Mouse (Mus musculus): ENCODE data around the gene Slc35a2.

DNA sequence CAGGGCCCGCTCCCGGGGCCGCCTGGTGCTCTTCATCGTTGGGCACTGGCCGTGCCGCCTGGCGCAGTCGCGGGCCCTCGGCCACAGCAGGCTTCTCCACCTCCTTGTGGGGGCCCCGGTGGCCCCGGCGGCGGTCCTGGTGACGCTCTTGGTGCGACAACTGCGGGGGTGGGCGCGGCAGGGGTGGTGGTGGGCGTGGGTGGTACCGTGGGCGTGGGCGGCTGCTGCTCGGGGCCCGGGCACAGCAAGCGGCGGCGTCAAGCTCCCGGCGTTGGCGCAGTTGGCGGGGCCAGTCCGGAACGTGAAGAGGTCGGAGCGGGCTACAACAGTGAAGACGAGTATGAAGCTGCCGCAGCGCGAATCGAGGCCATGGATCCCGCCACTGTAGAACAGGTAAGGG, 41.5 kb upstream of the Slc35a2 start:
- no peak for TF ChIP-seq CTCF (IDR thresholded peaks at IDR 0.05; ENCODE audit: low read depth)
- no peak for TF ChIP-seq EP300 (IDR thresholded peaks at IDR 0.05; ENCODE audit: low read depth)

All from liver, embryonic 14.5 days (tissue).